Mouse (Mus musculus) hindbrain, embryonic 11.5 days (tissue): ENCODE data around the gene Pvalb. TPM values are rescaled to one million over a fixed set of nuclear protein-coding genes. Genes with fewer than 3 reads are reported as not detected.

Source experiments
- ATAC-seq: fragments of 200-750 bp; cut with Nextera tagmentation; 2 replicates; pipeline ENCODE4 v1.8.0; 2017; ENCODE audit warnings: mild to moderate bottlenecking, moderate TSS enrichment, moderate library complexity; ENCODE audit not compliant: low FRiP score
- DNase-seq: peaks from one replicate; pipeline ENCODE4 v3.0.0-alpha.2; 2015; ENCODE audit warnings: low spot score
- H3K27ac ChIP-seq: fragments of 300-500 bp; sonication (generic); 2 replicates; pipeline ENCODE4 v1.5.1; 2014; ENCODE audit warnings: mild to moderate bottlenecking, low read depth, low read length
- H3K27me3 ChIP-seq: fragments of 300-500 bp; sonication (generic); 2 replicates; pipeline ENCODE4 v1.6.1; 2014; ENCODE audit warnings: mild to moderate bottlenecking, low read length, moderate library complexity, mixed read lengths; ENCODE audit not compliant: control insufficient read depth, insufficient read depth
- H3K36me3 ChIP-seq: fragments of 300-500 bp; sonication (generic); 2 replicates; pipeline ENCODE4 v1.6.1; 2014; ENCODE audit warnings: mild to moderate bottlenecking, low read length, moderate library complexity, mixed read lengths; ENCODE audit not compliant: control insufficient read depth, insufficient read depth
- H3K4me1 ChIP-seq: fragments of 300-500 bp; sonication (generic); replicated peaks from 2 replicates; pipeline ENCODE4 v1.6.1; 2014; ENCODE audit warnings: low read length, mixed read lengths; ENCODE audit not compliant: control insufficient read depth, insufficient read depth
- H3K4me2 ChIP-seq: fragments of 300-500 bp; sonication (generic); replicated peaks from 2 replicates; pipeline ENCODE4 v1.6.1; 2014; ENCODE audit warnings: mild to moderate bottlenecking, low read depth, low read length
- H3K4me3 ChIP-seq: fragments of 300-500 bp; sonication (generic); 2 replicates; pipeline ENCODE4 v1.5.1; 2014; ENCODE audit warnings: low read depth, low read length
- H3K9ac ChIP-seq: fragments of 300-500 bp; sonication (generic); 2 replicates; pipeline ENCODE4 v1.6.1; 2014; ENCODE audit warnings: low read depth, low read length
- H3K9me3 ChIP-seq: fragments of 300-500 bp; sonication (generic); 2 replicates; pipeline ENCODE4 v1.6.1; 2016; ENCODE audit warnings: low read length; ENCODE audit not compliant: control insufficient read depth
- WGBS: fragments of 180-500 bp; shearing (Covaris S2); extraction: QIAGEN DNeasy Blood & Tissue Kit; methylation state at CpG from one replicate; pipeline ENCODE4 v1.1.7; 2014; 5-methylcytosine and 5-hydroxymethylcytosine counted together
- polyA plus RNA-seq: library from polyadenylated mRNA; unstranded; fragments of >200 nt; fragmentation: Nextera tagmentation; extraction: Ambion mirVana; gene quantifications from 2 replicates; pipeline ENCODE4 v1.2.1, GENCODE M21; 2014

The Pvalb gene
- polyA plus RNA-seq, 1 experiment from 2014 or later: 1.2 TPM

DNA sequence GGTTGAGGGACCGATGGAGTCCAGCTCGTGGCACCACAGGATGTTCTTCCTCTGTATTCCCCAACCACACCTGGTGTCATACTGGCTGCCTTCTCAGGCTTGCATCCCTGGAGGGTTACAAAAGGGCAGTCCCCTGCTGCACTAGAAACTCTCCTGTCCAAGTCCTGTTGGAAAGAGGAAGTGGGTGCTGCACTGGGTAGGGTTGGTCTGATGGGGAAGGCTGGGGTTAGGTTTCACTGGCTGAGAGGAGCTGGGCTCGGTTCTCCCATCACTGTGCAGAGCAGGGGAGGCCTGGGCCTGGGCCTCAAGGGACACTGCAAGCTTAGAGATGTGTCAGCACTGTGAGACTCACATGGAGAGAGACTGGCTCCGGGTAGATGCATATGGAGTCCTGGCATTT, 4.0 kb upstream of the Pvalb start:
- ATAC-seq (no peak), DNase-seq (no peak)
- no peak overlapping the region for H3K4me3 ChIP-seq
- no peaks in the 10 kb centered on the region for H3K4me1 ChIP-seq
- H3K9ac ChIP-seq: no peak overlapping the region
- peaks cover 4% of the 10 kb centered on the region; the same call in 1 of the 2 replicates for H3K27me3 ChIP-seq
- no peak overlapping the region for H3K4me2 ChIP-seq
- H3K36me3 ChIP-seq: no peaks in the 10 kb centered on the region
- WGBS: 83% methylated on average over 4 of the region's 4 CpGs
- H3K27ac ChIP-seq: no peak overlapping the region
- H3K9me3 ChIP-seq: no peaks in the 10 kb centered on the region

DNA sequence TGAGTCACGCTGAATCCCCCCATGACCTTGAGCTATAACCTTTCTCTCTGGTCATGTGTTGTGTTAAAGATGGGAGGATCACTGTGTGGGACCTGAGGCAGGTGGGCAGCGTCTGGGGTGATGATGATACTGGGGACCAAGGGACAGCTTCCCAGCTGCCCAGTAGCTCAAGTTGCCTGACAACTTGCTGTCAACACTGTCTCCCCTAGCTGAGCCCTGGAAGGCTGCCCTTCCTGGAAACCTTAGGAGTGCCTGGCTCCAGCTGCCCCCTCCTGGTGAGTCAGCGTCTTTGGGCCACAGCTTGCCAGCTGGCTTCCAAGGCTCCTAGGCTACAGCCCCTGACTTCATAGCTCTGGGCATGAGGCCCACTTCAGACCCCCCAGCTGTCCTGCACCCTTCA, 1.0 kb downstream of the Pvalb start:
- WGBS: 42% methylated on average over 3 of the region's 3 CpGs
- peaks cover 4% of the 10 kb centered on the region; the same call in 1 of the 2 replicates for H3K4me1 ChIP-seq

GRCm38 (mm10) chr15:78204053-78204847, 1.9 kb downstream of the Pvalb start:
- WGBS: 2% methylated on average over 41 of the region's 41 CpGs
- Histone ChIP-seq H3K4me3 (peak overlapping the region; percentile 23), H3K4me2 (peak overlapping the region; percentile 68), H3K36me3 (no peaks in the 10 kb centered on the region), H3K9me3 (no peaks in the 10 kb centered on the region), H3K9ac (peak overlapping the region; percentile 44; the same call in 1 of the 2 replicates), H3K27me3 (peaks cover 32% of the 10 kb centered on the region), H3K4me1 (peaks cover 4% of the 10 kb centered on the region; the same call in 1 of the 2 replicates), H3K27ac (no peak overlapping the region)
- DNase-seq: peak; percentile 73
- no peak for ATAC-seq

More for the DNA sequence above, 1.0 kb downstream of the Pvalb start:
- Histone ChIP-seq H3K36me3 (no peaks in the 10 kb centered on the region), H3K9me3 (no peaks in the 10 kb centered on the region), H3K4me3 (no peak overlapping the region), H3K27ac (no peak overlapping the region), H3K9ac (no peak overlapping the region), H3K27me3 (peaks cover 32% of the 10 kb centered on the region), H3K4me2 (no peak overlapping the region)
- ATAC-seq (no peak), DNase-seq (peak; percentile 48)

DNA sequence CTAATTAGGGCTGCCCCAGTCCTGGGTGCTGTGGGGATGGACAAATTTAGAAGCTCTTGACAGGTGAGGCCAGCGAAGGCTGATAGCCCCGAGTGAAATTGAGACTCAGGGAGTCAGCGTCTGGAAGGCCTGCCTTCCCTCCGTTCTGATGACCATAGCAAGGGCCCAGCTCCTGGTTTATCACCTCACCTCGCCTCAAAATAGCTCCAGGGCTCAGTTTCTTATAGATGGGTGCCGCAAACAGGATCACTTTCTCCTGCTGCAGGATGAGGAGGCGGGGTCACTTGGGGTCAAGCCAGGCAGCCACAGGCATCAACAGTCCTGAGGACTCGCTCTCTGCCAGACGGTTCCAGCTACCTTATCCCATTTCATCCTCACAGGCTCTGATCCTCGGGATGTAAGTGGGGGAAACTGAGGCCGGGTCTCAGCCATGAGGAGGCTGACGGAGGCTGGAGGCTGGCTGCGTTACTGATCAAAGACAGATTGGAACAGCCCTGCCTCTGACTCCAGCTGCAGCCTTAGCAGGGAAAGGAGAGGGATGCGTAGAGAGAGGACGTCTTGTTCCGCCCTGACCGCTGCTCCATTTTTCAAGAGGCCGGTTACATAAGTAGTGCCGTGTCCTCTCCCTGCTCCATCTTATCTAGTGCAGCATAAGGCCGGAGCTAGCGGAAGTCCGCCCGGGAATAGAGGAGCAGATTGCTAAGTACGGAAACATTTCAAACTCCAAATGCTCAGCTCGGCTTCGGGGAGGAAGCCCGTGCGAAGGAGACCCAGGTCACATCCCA, 10.9 kb downstream of the Pvalb start:
- H3K4me3 ChIP-seq: no peak overlapping the region
- ATAC-seq (no peak), DNase-seq (no peak)
- H3K36me3 ChIP-seq: no peaks in the 10 kb centered on the region
- no peaks in the 10 kb centered on the region for H3K9me3 ChIP-seq
- no peaks in the 10 kb centered on the region for H3K4me1 ChIP-seq
- no peaks in the 10 kb centered on the region for H3K27me3 ChIP-seq
- H3K27ac ChIP-seq: no peak overlapping the region
- 78% methylated on average over 28 of the region's 28 CpGs for WGBS
- H3K4me2 ChIP-seq: no peak overlapping the region
- H3K9ac ChIP-seq: no peak overlapping the region

- DNase-seq (no peak), ATAC-seq (no peak)
- Histone ChIP-seq H3K27me3 (no peaks in the 10 kb centered on the region), H3K36me3 (no peaks in the 10 kb centered on the region), H3K4me1 (no peaks in the 10 kb centered on the region), H3K4me2 (no peak overlapping the region), H3K27ac (no peak overlapping the region), H3K9me3 (no peaks in the 10 kb centered on the region), H3K4me3 (no peak overlapping the region), H3K9ac (no peak overlapping the region)
- WGBS: 75% methylated on average over 3 of the region's 3 CpGs
Measured at GRCm38 (mm10) chr15:78194320-78194719, 11.9 kb downstream of the Pvalb start.

DNA sequence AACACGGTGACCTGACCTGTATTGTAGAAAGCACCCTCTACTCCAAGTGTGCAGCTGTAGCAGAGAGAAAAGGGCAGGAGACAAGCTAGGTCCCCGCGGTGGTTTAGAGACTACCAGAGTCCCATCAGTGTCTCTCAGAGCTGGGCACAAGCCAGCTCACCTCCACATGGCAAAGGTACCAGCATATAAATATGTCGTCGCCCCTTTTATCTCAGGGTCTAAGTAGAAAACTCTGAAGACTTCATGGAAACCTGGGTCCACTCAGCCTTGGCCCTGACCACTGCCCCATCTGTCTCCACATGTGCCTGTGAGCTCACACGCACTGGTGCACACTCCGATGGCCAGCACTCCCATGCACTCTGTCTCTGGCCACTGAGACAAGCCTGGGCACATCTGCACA, 16.6 kb downstream of the Pvalb start:
- H3K27me3 ChIP-seq: no peaks in the 10 kb centered on the region
- H3K36me3 ChIP-seq: no peaks in the 10 kb centered on the region
- no peak overlapping the region for H3K27ac ChIP-seq
- no peak overlapping the region for H3K9ac ChIP-seq
- H3K4me1 ChIP-seq: no peaks in the 10 kb centered on the region
- H3K9me3 ChIP-seq: no peaks in the 10 kb centered on the region
- no peak overlapping the region for H3K4me2 ChIP-seq
- no peak for DNase-seq
- no peak for ATAC-seq
- WGBS: 89% methylated on average over 7 of the region's 7 CpGs
- H3K4me3 ChIP-seq: no peak overlapping the region

GRCm38 (mm10) chr15:78188546-78188945, 17.7 kb downstream of the Pvalb start:
- no peak overlapping the region for H3K4me2 ChIP-seq
- H3K4me1 ChIP-seq: no peaks in the 10 kb centered on the region
- no peaks in the 10 kb centered on the region for H3K9me3 ChIP-seq
- ATAC-seq: no peak
- no peak overlapping the region for H3K9ac ChIP-seq
- DNase-seq: no peak
- H3K36me3 ChIP-seq: no peaks in the 10 kb centered on the region
- H3K27me3 ChIP-seq: no peaks in the 10 kb centered on the region
- WGBS: 79% methylated on average over 3 of the region's 3 CpGs
- H3K27ac ChIP-seq: no peak overlapping the region
- H3K4me3 ChIP-seq: no peak overlapping the region

- Histone ChIP-seq H3K36me3 (no peaks in the 10 kb centered on the region), H3K9ac (no peak overlapping the region), H3K27ac (no peak overlapping the region), H3K27me3 (peaks cover 2% of the 10 kb centered on the region; the same call in 1 of the 2 replicates), H3K4me2 (no peak overlapping the region), H3K4me1 (no peaks in the 10 kb centered on the region; the same call in 1 of the 2 replicates), H3K4me3 (no peak overlapping the region), H3K9me3 (no peaks in the 10 kb centered on the region)
- ATAC-seq: no peak
- 74% methylated on average over 5 of the region's 5 CpGs for WGBS
- no peak for DNase-seq
Measured at GRCm38 (mm10) chr15:78186906-78187305, 19.3 kb downstream of the Pvalb start.
